In the genomic region with DNA sequence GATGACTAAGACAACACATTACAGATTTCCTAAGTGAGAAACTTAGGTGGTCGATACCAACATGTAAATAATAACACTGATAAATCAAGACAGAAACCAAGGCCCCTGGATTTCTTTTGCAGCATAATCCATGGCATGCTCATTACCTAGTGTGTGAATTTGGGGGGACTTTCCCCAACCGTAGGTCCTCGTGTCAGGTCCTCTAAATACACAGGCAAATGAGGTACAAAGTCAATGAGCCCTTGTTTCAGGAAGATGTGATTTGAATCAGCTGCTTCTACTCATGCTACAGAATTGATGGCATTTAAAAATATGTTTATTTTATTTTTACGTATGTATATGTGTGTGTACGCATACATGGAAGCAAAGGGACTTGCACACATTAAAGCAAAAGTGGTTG, we compare ENCODE assay signal across 30 mouse cellular contexts.
"Had no signal": no experiment of that assay in that cellular context is flagged by ENCODE, and none has a peak within 500 bp of the region (broad histone marks: within the 10 kb centered on the region; RNA-seq: fewer than 3 reads in every experiment).

No protein-coding gene starts in this region.

- H3K4me2 ChIP-seq: heart, embryonic 11.5 days; heart, embryonic 12.5 days; heart, embryonic 13.5 days; heart, embryonic 15.5 days; hindbrain, embryonic 12.5 days; hindbrain, embryonic 13.5 days; hindbrain, embryonic 14.5 days; hindbrain, embryonic 15.5 days; intestine, embryonic 15.5 days; kidney, embryonic 15.5 days had no signal

- H3K9ac ChIP-seq: heart, embryonic 12.5 days; heart, embryonic 13.5 days; heart, embryonic 15.5 days; hindbrain, embryonic 12.5 days; hindbrain, embryonic 13.5 days; hindbrain, embryonic 14.5 days; hindbrain, embryonic 15.5 days; intestine, embryonic 15.5 days; kidney, embryonic 15.5 days had no signal

- H3K9me3 ChIP-seq: heart, embryonic 10.5 days; heart, embryonic 12.5 days; heart, embryonic 13.5 days; heart, embryonic 15.5 days; hindbrain, embryonic 12.5 days; hindbrain, embryonic 13.5 days; hindbrain, embryonic 15.5 days; intestine, embryonic 15.5 days; kidney, embryonic 15.5 days had no signal

- H3K4me1 ChIP-seq: hindbrain, embryonic 12.5 days; hindbrain, embryonic 13.5 days; hindbrain, embryonic 15.5 days; intestine, embryonic 15.5 days had no signal

- H3K36me3 ChIP-seq: heart, embryonic 10.5 days; heart, embryonic 15.5 days; hindbrain, embryonic 12.5 days; hindbrain, embryonic 13.5 days; hindbrain, embryonic 15.5 days; intestine, embryonic 15.5 days; kidney, embryonic 15.5 days had no signal

- H3K27ac ChIP-seq: heart, embryonic 10.5 days; heart, embryonic 13.5 days; heart, embryonic 15.5 days; hindbrain, embryonic 12.5 days; hindbrain, embryonic 13.5 days; hindbrain, embryonic 14.5 days; hindbrain, embryonic 15.5 days; hindbrain, postnatal 0 days; intestine, embryonic 15.5 days; kidney, embryonic 15.5 days; kidney, postnatal 0 days; layer of hippocampus, adult 2 months had no signal

- H3K4me3 ChIP-seq: heart, embryonic 10.5 days; heart, embryonic 12.5 days; heart, embryonic 13.5 days; heart, embryonic 15.5 days; hindbrain, embryonic 12.5 days; hindbrain, embryonic 13.5 days; hindbrain, embryonic 15.5 days; intestine, embryonic 15.5 days; kidney, embryonic 15.5 days; layer of hippocampus, adult 2 months had no signal

- H3K27me3 ChIP-seq: heart, embryonic 12.5 days; heart, embryonic 13.5 days; heart, embryonic 15.5 days; hindbrain, embryonic 12.5 days; hindbrain, embryonic 13.5 days; hindbrain, embryonic 15.5 days; intestine, embryonic 15.5 days; kidney, embryonic 15.5 days had no signal

- DNase-seq: heart, postnatal 10 days; heart, postnatal 14 days; heart, postnatal 36 days; heart, postnatal 4 days; kidney, adult 11 months; kidney, adult 18-20 months; kidney, adult 2 months; kidney, adult 8-10 months; kidney, adult 9 months; kidney, postnatal 10 days; kidney, postnatal 14 days; kidney, postnatal 25 days; kidney, postnatal 36 days; kidney, postnatal 4 days; layer of hippocampus, adult 9-11 months; layer of hippocampus, postnatal 36 days had no signal
